Mouse (Mus musculus) liver, embryonic 13.5 days (tissue): Measurements from ENCODE around the gene Atm. TPM values are rescaled to one million over a fixed set of nuclear protein-coding genes. Genes with fewer than 3 reads are reported as not detected.
A peak's percentile ranks its signal among the peaks of the same experiment; 100 is the strongest.

Experiments used
- ATAC-seq: fragments of 200-750 bp; cut with Nextera tagmentation; 2 replicates; pipeline ENCODE4 v1.8.0; 2017; ENCODE audit warnings: low read depth, mild to moderate bottlenecking, moderate number of reproducible peaks, moderate library complexity
- DNase-seq: peaks from one replicate; pipeline ENCODE4 v3.0.0; 2022
- H3K27ac ChIP-seq: fragments of 300-500 bp; sonication (generic); 2 replicates; pipeline ENCODE4 v1.5.1; 2015; ENCODE audit warnings: moderate library complexity, mild to moderate bottlenecking, inconsistent platforms
- H3K27me3 ChIP-seq: fragments of 300-500 bp; sonication (generic); 2 replicates; pipeline ENCODE4 v1.6.1; 2015; ENCODE audit warnings: mild to moderate bottlenecking, inconsistent platforms
- H3K36me3 ChIP-seq: fragments of 300-500 bp; sonication (generic); 2 replicates; pipeline ENCODE4 v1.6.1; 2015; ENCODE audit warnings: mild to moderate bottlenecking, inconsistent platforms
- H3K4me1 ChIP-seq: fragments of 300-500 bp; sonication (generic); replicated peaks from 2 replicates; pipeline ENCODE4 v1.6.1; 2015; ENCODE audit warnings: inconsistent platforms
- H3K4me2 ChIP-seq: fragments of 300-500 bp; sonication (generic); 2 replicates; pipeline ENCODE4 v1.6.1; 2015; ENCODE audit warnings: inconsistent platforms, mild to moderate bottlenecking, moderate library complexity
- H3K4me3 ChIP-seq: fragments of 300-500 bp; sonication (generic); replicated peaks from 2 replicates; pipeline ENCODE4 v1.5.1; 2015; ENCODE audit warnings: mild to moderate bottlenecking, inconsistent platforms
- H3K9ac ChIP-seq: fragments of 300-500 bp; sonication (generic); 2 replicates; pipeline ENCODE4 v1.6.1; 2015; ENCODE audit warnings: mild to moderate bottlenecking, inconsistent platforms
- H3K9me3 ChIP-seq: fragments of 300-500 bp; sonication (generic); replicated peaks from 2 replicates; pipeline ENCODE4 v1.6.1; 2016; ENCODE audit warnings: inconsistent platforms
- WGBS: fragments of 180-500 bp; shearing (Covaris S2); methylation state at CpG from one replicate; pipeline ENCODE4 v1.1.7; 2015; ENCODE audit not compliant: insufficient replicate concordance; 5-methylcytosine and 5-hydroxymethylcytosine counted together
- polyA plus RNA-seq: library from polyadenylated mRNA; unstranded; fragments of >200 nt; fragmentation: Nextera tagmentation; extraction: Ambion mirVana; gene quantifications from 2 replicates; pipeline ENCODE4 v1.2.1, GENCODE M21; 2015

Gene Atm
- polyA plus RNA-seq, 1 experiment from 2014 or later: 5.0 TPM

GRCm38 (mm10) chr9:53485886-53486285, 50.7 kb downstream of the Atm start:
- H3K4me1 ChIP-seq: no peaks in the 10 kb centered on the region
- DNase-seq: no peak
- H3K4me2 ChIP-seq: no peak overlapping the region
- no peak overlapping the region for H3K4me3 ChIP-seq
- no peaks in the 10 kb centered on the region for H3K9me3 ChIP-seq
- peaks cover 22% of the 10 kb centered on the region for H3K36me3 ChIP-seq
- H3K9ac ChIP-seq: no peak overlapping the region
- no peak for ATAC-seq
- no peak overlapping the region for H3K27ac ChIP-seq
- H3K27me3 ChIP-seq: no peaks in the 10 kb centered on the region

GRCm38 (mm10) chr9:53472806-53473518, 63.6 kb downstream of the Atm start:
- no peaks in the 10 kb centered on the region for H3K27me3 ChIP-seq
- peaks cover 7% of the 10 kb centered on the region; the same call in 1 of the 2 replicates for H3K36me3 ChIP-seq
- H3K27ac ChIP-seq: no peak overlapping the region
- H3K9me3 ChIP-seq: no peaks in the 10 kb centered on the region
- no peaks in the 10 kb centered on the region for H3K4me1 ChIP-seq
- ATAC-seq: no peak
- H3K4me3 ChIP-seq: no peak overlapping the region
- no peak overlapping the region for H3K9ac ChIP-seq
- WGBS: 76% methylated on average over 9 of the region's 9 CpGs
- DNase-seq: no peak
- no peak overlapping the region for H3K4me2 ChIP-seq

- Histone ChIP-seq H3K9me3 (no peaks in the 10 kb centered on the region), H3K27ac (no peak overlapping the region), H3K4me1 (no peaks in the 10 kb centered on the region), H3K4me3 (no peak overlapping the region), H3K27me3 (no peaks in the 10 kb centered on the region), H3K36me3 (peaks cover 21% of the 10 kb centered on the region), H3K4me2 (no peak overlapping the region), H3K9ac (no peak overlapping the region)
- 74% methylated on average over 2 of the region's 2 CpGs for WGBS
- no peak for ATAC-seq
- DNase-seq: no peak
These were observed 84.5 kb downstream of the Atm start for GRCm38 (mm10) chr9:53452038-53452437.

GRCm38 (mm10) chr9:53450609-53451008, 85.9 kb downstream of the Atm start:
- DNase-seq: no peak
- Histone ChIP-seq H3K4me1 (no peaks in the 10 kb centered on the region), H3K27ac (no peak overlapping the region), H3K36me3 (peaks cover 26% of the 10 kb centered on the region), H3K4me2 (no peak overlapping the region), H3K4me3 (no peak overlapping the region), H3K9ac (no peak overlapping the region), H3K9me3 (no peaks in the 10 kb centered on the region), H3K27me3 (no peaks in the 10 kb centered on the region)
- ATAC-seq: no peak
- WGBS: 83% methylated on average over 1 of the region's 1 CpGs

GRCm38 (mm10) chr9:53435830-53436570, 100.5 kb downstream of the Atm start:
- no peaks in the 10 kb centered on the region for H3K4me1 ChIP-seq
- no peaks in the 10 kb centered on the region for H3K9me3 ChIP-seq
- peaks cover 26% of the 10 kb centered on the region for H3K36me3 ChIP-seq
- no peak for ATAC-seq
- DNase-seq: no peak
- H3K9ac ChIP-seq: no peak overlapping the region
- WGBS: 71% methylated on average over 14 of the region's 14 CpGs
- no peak overlapping the region for H3K4me2 ChIP-seq
- H3K4me3 ChIP-seq: no peak overlapping the region
- no peaks in the 10 kb centered on the region for H3K27me3 ChIP-seq
- no peak overlapping the region for H3K27ac ChIP-seq

GRCm38 (mm10) chr9:53427638-53428037, 108.9 kb downstream of the Atm start:
- ATAC-seq (no peak), DNase-seq (no peak)
- Histone ChIP-seq H3K27ac (no peak overlapping the region), H3K9ac (no peak overlapping the region), H3K9me3 (no peaks in the 10 kb centered on the region), H3K4me3 (no peak overlapping the region), H3K27me3 (no peaks in the 10 kb centered on the region), H3K36me3 (no peaks in the 10 kb centered on the region), H3K4me2 (no peak overlapping the region), H3K4me1 (peaks cover 23% of the 10 kb centered on the region)
- 51% methylated on average over 3 of the region's 3 CpGs for WGBS

GRCm38 (mm10) chr9:53426726-53427125, 109.8 kb downstream of the Atm start:
- Histone ChIP-seq H3K36me3 (no peaks in the 10 kb centered on the region), H3K27me3 (no peaks in the 10 kb centered on the region), H3K9ac (no peak overlapping the region), H3K4me2 (no peak overlapping the region), H3K4me3 (no peak overlapping the region), H3K4me1 (peaks cover 32% of the 10 kb centered on the region), H3K27ac (no peak overlapping the region), H3K9me3 (no peaks in the 10 kb centered on the region)
- ATAC-seq: peak; percentile 51; the same call in 1 of the 2 replicates
- DNase-seq: no peak
- 57% methylated on average over 3 of the region's 3 CpGs for WGBS

- DNase-seq (peak; percentile 56), ATAC-seq (peak; percentile 100)
- H3K4me1 ChIP-seq: peaks cover 38% of the 10 kb centered on the region
- peak overlapping the region; percentile 61 for H3K4me2 ChIP-seq
- no peaks in the 10 kb centered on the region for H3K27me3 ChIP-seq
- WGBS: 8% methylated on average over 9 of the region's 9 CpGs
- H3K27ac ChIP-seq: peak overlapping the region; percentile 89
- peak overlapping the region; percentile 52 for H3K9ac ChIP-seq
- no peaks in the 10 kb centered on the region for H3K36me3 ChIP-seq
- H3K4me3 ChIP-seq: peak overlapping the region; percentile 33
- no peaks in the 10 kb centered on the region for H3K9me3 ChIP-seq
These were observed 114.2 kb downstream of the Atm start for GRCm38 (mm10) chr9:53422133-53422896.

GRCm38 (mm10) chr9:53409427-53409826, 127.1 kb downstream of the Atm start:
- no peaks in the 10 kb centered on the region for H3K36me3 ChIP-seq
- H3K9me3 ChIP-seq: no peaks in the 10 kb centered on the region
- peak overlapping the region; percentile 69 for H3K27ac ChIP-seq
- H3K4me1 ChIP-seq: peaks cover 39% of the 10 kb centered on the region
- ATAC-seq: peak; percentile 91
- peak; percentile 41 for DNase-seq
- H3K27me3 ChIP-seq: no peaks in the 10 kb centered on the region
- H3K4me2 ChIP-seq: peak overlapping the region; percentile 44
- WGBS: 44% methylated on average over 3 of the region's 3 CpGs
- H3K4me3 ChIP-seq: no peak overlapping the region
- no peak overlapping the region; the same call in none of the 2 replicates for H3K9ac ChIP-seq

- peak overlapping the region; percentile 69 for H3K27ac ChIP-seq
- DNase-seq (no peak), ATAC-seq (no peak)
- 77% methylated on average over 2 of the region's 2 CpGs for WGBS
- H3K9ac ChIP-seq: no peak overlapping the region; the same call in 1 of the 2 replicates
- H3K4me3 ChIP-seq: no peak overlapping the region
- H3K27me3 ChIP-seq: no peaks in the 10 kb centered on the region
- no peaks in the 10 kb centered on the region for H3K36me3 ChIP-seq
- H3K4me2 ChIP-seq: peak overlapping the region; percentile 44; the same call in 1 of the 2 replicates
- H3K4me1 ChIP-seq: peaks cover 39% of the 10 kb centered on the region
- no peaks in the 10 kb centered on the region for H3K9me3 ChIP-seq
These were observed 127.6 kb downstream of the Atm start for GRCm38 (mm10) chr9:53408953-53409361.

GRCm38 (mm10) chr9:53408548-53408947, 128.0 kb downstream of the Atm start:
- WGBS: 57% methylated on average over 4 of the region's 4 CpGs
- no peak for ATAC-seq

More at GRCm38 (mm10) chr9:53408548-53408947, 128.0 kb downstream of the Atm start:
- no peak for DNase-seq
- Histone ChIP-seq H3K9me3 (no peaks in the 10 kb centered on the region), H3K27me3 (no peaks in the 10 kb centered on the region), H3K4me2 (no peak overlapping the region), H3K9ac (no peak overlapping the region), H3K4me1 (peaks cover 39% of the 10 kb centered on the region), H3K4me3 (no peak overlapping the region), H3K27ac (no peak overlapping the region), H3K36me3 (no peaks in the 10 kb centered on the region)
